Mouse (Mus musculus): Measurements from ENCODE around the gene Edem3. TPM values are rescaled to one million over a fixed set of nuclear protein-coding genes. Genes with fewer than 3 reads are reported as not detected.
"Not testable (repeated sequence)": the region's sequence is repeated elsewhere in the genome, so short reads cannot be mapped to it uniquely, and the experiment has no call there.

The Edem3 gene
- polyA plus RNA-seq, 1 experiment from 2014 or later: 18.5 TPM

DNA sequence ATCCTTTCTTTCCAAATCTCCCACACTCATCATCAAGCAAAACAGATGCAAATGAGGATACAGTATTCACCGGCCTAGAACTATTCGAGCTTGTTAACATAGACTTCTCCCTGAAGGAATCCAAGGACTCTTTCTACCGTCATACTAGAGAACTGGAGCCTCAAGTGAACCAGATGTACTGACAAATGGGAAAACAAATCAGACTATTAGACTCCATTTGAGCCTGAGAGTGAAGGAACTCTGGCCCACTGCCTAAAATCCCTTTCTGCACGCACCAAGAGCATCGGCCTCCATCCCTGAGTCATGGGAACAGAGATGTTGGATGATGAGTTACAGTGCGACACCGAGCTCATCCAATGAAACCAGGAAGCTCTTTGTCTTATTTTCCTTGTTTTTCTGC, 69.9 kb downstream of the Edem3 start:
- WGBS: 78% methylated on average over 7 of the region's 7 CpGs
- no peak overlapping the region for H3K4me2 ChIP-seq
- ATAC-seq (ENCODE audit: low read depth): no peak
- no peak overlapping the region for H3K27ac ChIP-seq (replicated peaks)
- no peak overlapping the region for H3K4me3 ChIP-seq
- H3K9ac ChIP-seq: no peak overlapping the region
- no peaks in the 10 kb centered on the region for H3K4me1 ChIP-seq (replicated peaks)
- no peaks in the 10 kb centered on the region for H3K27me3 ChIP-seq
- H3K36me3 ChIP-seq: no peaks in the 10 kb centered on the region
- H3K9me3 ChIP-seq: no peaks in the 10 kb centered on the region; the same call in 1 of the 2 replicates

DNA sequence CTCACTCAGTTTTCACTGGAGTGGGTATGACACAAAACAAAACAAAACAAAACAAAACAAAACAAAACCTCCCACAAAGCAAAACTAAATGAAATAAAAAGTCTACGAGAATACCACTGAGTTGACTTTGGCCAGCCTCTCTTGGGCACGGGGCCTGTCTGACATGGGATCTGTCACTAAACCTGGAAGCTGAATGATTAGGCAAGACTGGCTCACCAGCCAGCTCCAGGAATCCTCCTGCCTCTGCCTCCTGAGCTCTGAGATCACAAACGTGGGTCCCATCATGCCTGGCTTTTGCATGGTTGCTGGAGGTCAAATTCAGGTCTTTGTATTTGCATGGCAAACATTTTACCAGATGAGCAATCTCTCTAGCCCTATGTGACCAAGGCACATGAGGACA, 76.6 kb downstream of the Edem3 start:
- 85% methylated on average over 3 of the region's 3 CpGs for WGBS

DNA sequence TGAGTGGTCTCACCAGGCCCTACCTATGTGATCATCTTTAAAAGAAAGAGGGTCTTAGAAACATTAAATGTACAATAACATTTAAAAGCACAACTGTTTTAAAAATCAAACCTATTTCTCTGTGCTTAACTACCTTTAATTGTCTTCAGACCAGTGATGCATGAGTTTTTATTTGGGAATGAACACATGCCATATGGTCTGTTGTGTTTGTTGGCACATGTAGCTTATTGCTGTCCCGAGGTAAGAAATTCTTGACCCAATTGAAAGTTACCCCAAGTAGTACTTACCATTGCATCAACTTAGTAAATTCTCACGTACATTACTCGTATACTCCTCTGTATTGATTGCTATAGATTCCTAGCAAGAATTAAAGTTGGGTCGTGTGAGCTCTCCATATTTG, 80.1 kb downstream of the Edem3 start:
- H3K27me3 ChIP-seq: no peaks in the 10 kb centered on the region
- H3K9me3 ChIP-seq: peaks cover 17% of the 10 kb centered on the region
- no peak overlapping the region for H3K27ac ChIP-seq (replicated peaks)
- no peak overlapping the region for H3K4me2 ChIP-seq
- no peaks in the 10 kb centered on the region for H3K36me3 ChIP-seq
- 91% methylated on average over 4 of the region's 4 CpGs for WGBS
- H3K9ac ChIP-seq: no peak overlapping the region
- H3K4me1 ChIP-seq (replicated peaks): no peaks in the 10 kb centered on the region
- H3K4me3 ChIP-seq: no peak overlapping the region
- no peak for ATAC-seq (ENCODE audit: low read depth)

More for the DNA sequence above, 76.6 kb downstream of the Edem3 start:
- Histone ChIP-seq H3K27me3 (no peaks in the 10 kb centered on the region), H3K9ac (no peak overlapping the region), H3K4me1 (replicated peaks) (no peaks in the 10 kb centered on the region), H3K36me3 (no peaks in the 10 kb centered on the region), H3K4me2 (no peak overlapping the region), H3K9me3 (peaks cover 18% of the 10 kb centered on the region), H3K4me3 (no peak overlapping the region), H3K27ac (replicated peaks) (no peak overlapping the region)
- no peak for ATAC-seq (ENCODE audit: low read depth)

DNA sequence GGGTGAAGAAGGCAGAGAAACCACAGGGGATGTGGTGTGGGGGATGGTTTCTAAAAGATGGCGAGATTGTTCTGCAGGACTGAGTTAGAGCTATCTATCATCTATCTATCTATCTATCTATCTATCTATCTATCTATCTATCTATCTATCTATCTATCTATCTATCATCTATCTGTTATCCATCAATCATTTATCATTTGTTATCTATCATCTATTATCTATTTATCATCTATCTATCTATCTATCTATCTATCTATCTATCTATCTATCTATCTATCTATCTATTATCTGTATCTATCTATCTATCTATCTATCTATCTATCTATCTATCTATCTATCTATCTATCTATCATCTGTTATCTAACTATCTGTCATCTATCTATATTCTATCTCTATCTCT, 85.2 kb downstream of the Edem3 start:
- not testable (repeated sequence) for ATAC-seq (ENCODE audit: low read depth); H3K27me3 ChIP-seq; H3K27ac ChIP-seq (replicated peaks); H3K4me2 ChIP-seq; H3K4me3 ChIP-seq; H3K9me3 ChIP-seq; H3K4me1 ChIP-seq (replicated peaks); H3K9ac ChIP-seq; H3K36me3 ChIP-seq
- 100% methylated on average over 1 of the region's 1 CpGs for WGBS

DNA sequence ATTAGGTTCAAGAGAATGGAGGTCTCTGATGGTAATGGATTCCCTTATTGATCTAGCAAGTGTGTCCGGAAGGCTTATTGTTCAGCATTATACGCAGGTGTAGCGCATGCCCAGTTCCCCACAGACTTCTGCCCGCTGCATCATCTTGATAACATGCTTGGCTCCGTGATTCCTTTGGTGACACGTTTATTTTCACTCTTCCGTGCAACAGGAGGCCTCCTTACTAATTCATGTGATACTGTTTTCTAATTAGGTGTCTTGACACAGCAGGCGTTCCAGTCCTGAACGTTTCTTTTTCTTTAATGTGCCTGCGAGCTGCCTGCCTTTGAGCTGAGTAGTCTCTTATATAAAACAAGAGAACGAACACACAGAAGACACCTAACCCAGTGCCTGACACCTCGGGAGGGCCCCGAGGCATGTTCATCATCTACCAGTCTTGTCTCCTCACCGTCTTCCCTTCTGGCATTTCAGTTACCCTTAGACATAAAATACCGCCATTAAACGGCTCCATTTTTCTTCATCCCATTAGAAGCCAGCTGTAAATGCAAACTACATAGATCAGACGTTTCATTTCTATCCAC, 90.2 kb downstream of the Edem3 start:
- 0 out of 2 replicates have a peak, but pooled peaks have one; percentile 58 for ATAC-seq (ENCODE audit: low read depth)
- H3K4me2 ChIP-seq: peak overlapping the region; percentile 16
- H3K27ac ChIP-seq (replicated peaks): peak overlapping the region; percentile 61
- peaks cover 16% of the 10 kb centered on the region for H3K4me1 ChIP-seq (replicated peaks)
- no peaks in the 10 kb centered on the region for H3K9me3 ChIP-seq
- H3K9ac ChIP-seq: no peak overlapping the region
- 58% methylated on average over 17 of the region's 17 CpGs for WGBS
- no peaks in the 10 kb centered on the region for H3K27me3 ChIP-seq
- H3K36me3 ChIP-seq: no peaks in the 10 kb centered on the region
- H3K4me3 ChIP-seq: no peak overlapping the region

DNA sequence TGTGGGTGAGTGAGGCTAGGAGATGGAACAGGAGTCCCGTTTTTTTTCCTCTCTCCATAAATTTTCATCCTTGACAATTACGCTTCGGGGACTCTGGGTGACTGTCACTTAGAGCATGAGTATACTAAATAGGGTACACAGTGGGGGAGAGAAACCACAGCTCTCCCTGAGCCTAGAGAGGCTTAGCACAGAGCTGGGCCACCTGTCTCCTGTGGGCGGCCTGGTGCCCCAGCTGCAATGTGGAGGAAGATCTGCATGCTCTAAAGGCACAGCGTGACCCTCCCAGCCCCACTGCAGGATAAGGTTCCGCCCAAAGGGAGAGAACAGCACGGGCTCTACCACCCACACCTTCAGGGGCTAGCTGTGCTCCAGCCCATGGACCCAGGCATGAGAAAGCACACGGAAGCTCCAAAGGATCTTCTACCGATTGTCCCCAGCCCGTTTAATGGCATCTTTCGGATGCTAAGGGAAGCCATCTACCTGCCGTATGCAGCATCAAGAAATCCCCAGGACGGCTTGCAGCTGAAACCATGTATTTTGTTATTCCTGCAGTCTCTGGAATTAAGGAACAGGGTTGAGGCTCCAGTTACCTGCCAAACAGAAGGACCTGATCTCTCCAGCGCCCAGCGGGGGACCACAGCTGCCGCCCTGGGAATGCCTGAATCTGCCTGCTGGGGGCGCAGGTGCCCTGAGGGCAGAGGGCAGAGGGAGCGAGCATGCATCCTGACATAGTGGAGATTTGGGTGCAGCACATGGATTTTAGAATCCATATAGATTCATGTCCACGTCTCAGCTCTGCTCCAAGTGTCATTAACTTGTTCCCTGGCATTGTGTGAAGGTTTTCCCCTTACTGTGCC, 91.0 kb downstream of the Edem3 start:
- H3K9ac ChIP-seq: peak overlapping the region; percentile 43; the same call in 1 of the 2 replicates
- no peaks in the 10 kb centered on the region for H3K9me3 ChIP-seq
- H3K27ac ChIP-seq (replicated peaks): peak overlapping the region; percentile 61
- no peak overlapping the region for H3K4me3 ChIP-seq
- H3K4me1 ChIP-seq (replicated peaks): peaks cover 16% of the 10 kb centered on the region
- no peaks in the 10 kb centered on the region for H3K27me3 ChIP-seq
- WGBS: 49% methylated on average over 19 of the region's 19 CpGs
- 0 out of 2 replicates have a peak, but pooled peaks have one; percentile 58 for ATAC-seq (ENCODE audit: low read depth)
- no peaks in the 10 kb centered on the region for H3K36me3 ChIP-seq
- peak overlapping the region; percentile 16; the same call in 1 of the 2 replicates for H3K4me2 ChIP-seq

DNA sequence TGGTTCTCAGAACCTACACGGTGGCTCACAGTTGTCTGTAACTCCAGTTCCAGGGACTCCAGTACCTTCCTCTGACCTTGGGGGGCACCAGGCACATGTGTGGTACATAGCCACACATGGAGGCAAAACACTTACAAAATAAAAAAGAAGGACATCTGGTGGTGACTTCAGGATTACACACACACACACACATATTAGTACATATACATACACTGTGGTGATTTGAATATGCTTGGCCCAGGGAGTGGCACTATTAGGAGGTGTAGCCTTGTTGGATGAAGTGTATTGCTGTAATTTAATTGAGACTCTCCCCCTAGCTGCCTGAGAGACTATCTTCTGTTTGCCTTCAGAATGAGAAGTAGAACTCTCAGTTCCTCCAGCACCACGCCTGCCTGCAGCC, 93.1 kb downstream of the Edem3 start:
- Histone ChIP-seq H3K9me3 (no peaks in the 10 kb centered on the region), H3K9ac (no peak overlapping the region), H3K4me3 (no peak overlapping the region), H3K27ac (replicated peaks) (no peak overlapping the region), H3K27me3 (no peaks in the 10 kb centered on the region), H3K4me2 (no peak overlapping the region), H3K36me3 (no peaks in the 10 kb centered on the region), H3K4me1 (replicated peaks) (peaks cover 16% of the 10 kb centered on the region)
- ATAC-seq (ENCODE audit: low read depth): no peak
- WGBS: 97% methylated on average over 2 of the region's 2 CpGs

DNA sequence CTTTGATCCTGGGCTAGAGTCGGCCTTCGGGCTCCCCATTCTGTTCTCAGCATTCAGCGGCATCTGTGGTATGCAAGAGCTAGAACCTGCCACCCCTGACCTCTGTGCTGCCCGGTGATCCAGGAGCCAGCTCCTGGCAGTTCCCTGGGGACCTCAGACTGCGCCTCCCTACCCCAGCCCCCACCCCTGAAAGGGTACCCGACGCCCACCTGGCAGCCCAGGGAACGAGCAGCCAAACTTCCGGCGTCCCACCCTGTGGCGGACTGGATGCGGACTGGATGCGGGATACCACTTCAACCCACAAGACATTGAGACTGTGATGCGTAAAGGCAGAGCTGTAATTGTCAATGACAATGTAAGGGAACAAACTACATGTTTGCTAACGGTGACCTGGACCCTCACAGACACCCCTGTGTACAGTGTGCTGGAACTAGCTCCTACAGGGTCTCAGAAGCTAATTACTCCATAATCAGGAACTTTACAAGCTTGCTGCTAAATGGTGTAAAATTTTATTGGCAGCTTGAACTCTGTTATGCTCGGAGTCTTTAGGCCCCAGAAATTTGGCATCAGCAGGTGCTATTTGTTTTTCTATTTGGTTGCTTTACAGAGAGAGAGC, 94.9 kb downstream of the Edem3 start:
- Histone ChIP-seq H3K27ac (replicated peaks) (no peak overlapping the region), H3K4me1 (replicated peaks) (peaks cover 16% of the 10 kb centered on the region), H3K9ac (no peak overlapping the region), H3K36me3 (no peaks in the 10 kb centered on the region), H3K9me3 (no peaks in the 10 kb centered on the region), H3K27me3 (no peaks in the 10 kb centered on the region), H3K4me3 (no peak overlapping the region), H3K4me2 (no peak overlapping the region)
- no peak for ATAC-seq (ENCODE audit: low read depth)
- 84% methylated on average over 16 of the region's 16 CpGs for WGBS

DNA sequence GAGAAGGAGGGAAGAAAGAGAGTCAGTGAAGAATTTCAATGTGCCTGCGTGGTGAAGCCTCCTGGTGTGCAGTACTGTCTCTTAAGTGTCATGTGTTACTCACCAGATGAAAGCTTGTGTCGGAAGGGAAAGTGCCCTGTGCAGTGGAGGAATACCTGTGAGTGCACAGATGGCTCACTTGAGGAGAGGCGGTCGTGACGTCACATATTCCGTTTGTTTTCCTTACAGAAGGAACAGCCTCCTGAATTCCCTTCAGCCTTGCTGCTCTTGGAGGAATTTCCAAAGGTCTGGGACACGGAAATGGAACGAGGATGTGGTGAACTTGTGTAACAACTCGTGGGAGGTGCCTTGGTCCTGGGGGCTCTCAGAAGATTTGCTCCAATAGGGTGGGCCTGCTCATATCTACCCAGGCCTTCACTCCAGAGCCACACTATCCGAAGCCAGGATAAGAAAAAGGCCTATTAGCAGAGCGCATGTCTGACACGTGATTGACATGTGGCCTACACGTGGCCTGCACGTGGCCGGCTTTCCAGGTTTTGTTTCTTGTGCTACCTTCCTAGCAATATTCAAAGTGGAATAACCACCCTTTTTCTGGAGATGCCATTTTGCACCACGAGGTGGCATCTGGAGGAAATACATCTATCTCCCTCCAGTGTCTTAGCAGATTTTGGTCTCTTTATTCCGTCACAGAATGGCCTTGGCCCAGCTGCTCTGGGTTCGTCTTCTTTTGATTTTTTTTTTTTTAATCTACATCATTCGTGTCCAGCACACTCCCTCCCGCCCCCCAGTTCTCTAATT, 96.1 kb downstream of the Edem3 start:
- H3K9ac ChIP-seq: no peak overlapping the region
- no peak overlapping the region for H3K4me3 ChIP-seq
- 78% methylated on average over 20 of the region's 20 CpGs for WGBS
- H3K27me3 ChIP-seq: no peaks in the 10 kb centered on the region
- no peaks in the 10 kb centered on the region for H3K36me3 ChIP-seq
- ATAC-seq (ENCODE audit: low read depth): no peak
- H3K4me2 ChIP-seq: no peak overlapping the region
- peaks cover 4% of the 10 kb centered on the region for H3K4me1 ChIP-seq (replicated peaks)
- H3K9me3 ChIP-seq: no peaks in the 10 kb centered on the region
- no peak overlapping the region for H3K27ac ChIP-seq (replicated peaks)

DNA sequence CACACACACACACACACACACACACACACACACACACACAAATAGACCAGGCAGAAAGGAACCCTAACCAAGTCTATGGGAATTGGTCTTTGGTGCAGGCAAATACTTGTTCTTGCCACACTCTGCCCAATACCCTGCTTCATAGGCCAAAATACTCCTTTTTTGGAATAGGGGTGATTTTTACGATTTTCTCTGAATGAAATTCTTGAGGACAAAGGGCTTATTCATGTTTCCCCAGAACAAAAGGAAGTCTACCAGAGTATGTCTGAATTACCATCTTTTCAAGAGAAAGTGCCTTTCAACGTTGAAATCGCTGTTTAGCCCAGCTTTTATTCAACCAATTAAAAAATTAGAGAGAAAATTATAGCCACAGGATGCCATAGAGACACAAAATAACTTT, 96.8 kb downstream of the Edem3 start:
- no peak overlapping the region for H3K9ac ChIP-seq
- 23% methylated on average over 3 of the region's 3 CpGs for WGBS

DNA sequence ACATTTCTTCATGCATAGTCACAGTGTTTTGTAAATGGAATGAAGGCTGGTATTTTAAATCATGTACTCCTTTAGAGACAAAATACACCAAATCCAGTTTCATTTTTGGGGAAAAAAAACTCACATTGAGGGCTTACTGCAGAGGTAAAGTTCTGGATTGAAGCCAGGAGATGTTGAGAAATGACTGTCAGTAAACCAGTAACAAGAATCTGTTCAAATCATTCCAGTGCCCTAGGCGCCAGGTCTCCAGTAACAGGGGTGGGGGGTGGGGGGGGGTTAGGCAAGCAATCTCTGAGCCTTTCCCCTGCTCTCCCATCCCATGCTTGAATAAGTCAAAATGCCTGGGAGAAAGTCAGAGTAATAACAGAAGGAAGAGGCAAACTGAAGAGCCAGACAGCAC, 100.4 kb downstream of the Edem3 start:
- Histone ChIP-seq H3K9ac (no peak overlapping the region), H3K27ac (replicated peaks) (no peak overlapping the region), H3K4me2 (no peak overlapping the region), H3K4me1 (replicated peaks) (no peaks in the 10 kb centered on the region), H3K36me3 (no peaks in the 10 kb centered on the region), H3K27me3 (no peaks in the 10 kb centered on the region), H3K9me3 (no peaks in the 10 kb centered on the region), H3K4me3 (no peak overlapping the region)
- ATAC-seq (ENCODE audit: low read depth): no peak
- 70% methylated on average over 1 of the region's 1 CpGs for WGBS

More for the DNA sequence above, 96.8 kb downstream of the Edem3 start:
- Histone ChIP-seq H3K36me3 (no peaks in the 10 kb centered on the region), H3K27me3 (no peaks in the 10 kb centered on the region), H3K4me3 (no peak overlapping the region), H3K27ac (replicated peaks) (no peak overlapping the region), H3K4me2 (no peak overlapping the region), H3K4me1 (replicated peaks) (no peaks in the 10 kb centered on the region), H3K9me3 (no peaks in the 10 kb centered on the region)
- no peak for ATAC-seq (ENCODE audit: low read depth)

DNA sequence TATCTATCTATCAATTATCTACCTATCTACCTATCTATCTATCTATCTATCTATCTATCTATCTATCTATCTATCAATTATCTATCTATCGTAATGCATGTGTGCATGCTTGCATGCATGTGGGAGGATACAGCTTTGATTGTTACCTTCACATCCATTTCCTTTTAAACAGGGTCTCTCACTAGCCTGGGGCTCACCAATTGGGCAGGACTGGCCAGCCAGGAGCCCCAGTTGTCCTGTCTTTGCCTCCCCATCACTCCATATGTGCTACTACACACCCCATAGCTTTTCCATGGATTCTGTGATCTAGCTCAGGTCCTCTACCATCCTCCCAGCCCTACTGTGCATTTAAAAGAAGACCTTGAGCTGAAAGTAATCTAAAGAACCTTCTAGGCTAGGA, 103.3 kb downstream of the Edem3 start:
- no peaks in the 10 kb centered on the region for H3K9me3 ChIP-seq
- no peak overlapping the region for H3K27ac ChIP-seq (replicated peaks)
- no peak overlapping the region for H3K9ac ChIP-seq
- H3K4me3 ChIP-seq: no peak overlapping the region
- no peaks in the 10 kb centered on the region for H3K4me1 ChIP-seq (replicated peaks)
- no peaks in the 10 kb centered on the region for H3K36me3 ChIP-seq
- no peaks in the 10 kb centered on the region for H3K27me3 ChIP-seq
- ATAC-seq (ENCODE audit: low read depth): no peak
- WGBS: 100% methylated on average over 1 of the region's 1 CpGs
- no peak overlapping the region for H3K4me2 ChIP-seq
